Mouse (Mus musculus) C2C12 (cell line): ENCODE measurements around the gene Tbc1d22a.

Experiments used
- CEBPB ChIP-seq: IDR thresholded peaks from one replicate; pipeline ENCODE4 v1.6.1; 2011; ENCODE audit warnings: low read depth, mild to moderate bottlenecking, control low read depth, moderate library complexity
- CTCF ChIP-seq: IDR thresholded peaks from one replicate; pipeline ENCODE4 v1.5.1; 2011; ENCODE audit not compliant: control insufficient read depth, insufficient read depth, insufficient read length
- MAX ChIP-seq: IDR thresholded peaks from one replicate; pipeline ENCODE4 v1.6.1; 2011; ENCODE audit warnings: mild to moderate bottlenecking, control low read depth
- MYOD1 ChIP-seq: IDR thresholded peaks from one replicate; pipeline ENCODE4 v1.6.1; 2011; ENCODE audit warnings: low read depth; ENCODE audit not compliant: control insufficient read depth, insufficient read length
- MYOG ChIP-seq: IDR thresholded peaks from one replicate; pipeline ENCODE4 v1.6.1; 2011; ENCODE audit not compliant: control insufficient read depth, insufficient read length; ENCODE audit errors: extremely low read depth
- USF1 ChIP-seq: IDR thresholded peaks from one replicate; pipeline ENCODE4 v1.6.1; 2011; ENCODE audit warnings: low read depth, mild to moderate bottlenecking, control low read depth, moderate library complexity

GRCm38 (mm10) chr15:86275754-86276153, 61.5 kb downstream of the Tbc1d22a start:
- no peak for TF ChIP-seq CTCF
- no peak for TF ChIP-seq MAX
- TF ChIP-seq USF1: no peak
- TF ChIP-seq CEBPB: no peak
- no peak for TF ChIP-seq MYOD1
- no peak for TF ChIP-seq MYOG
